Mouse (Mus musculus): Measurements from ENCODE around the gene Cfl1. TPM values are rescaled to one million over a fixed set of nuclear protein-coding genes. Genes with fewer than 3 reads are reported as not detected.

Gene Cfl1
- polyA plus RNA-seq, 1 experiment from 2014 or later, result 3,495 TPM

DNA sequence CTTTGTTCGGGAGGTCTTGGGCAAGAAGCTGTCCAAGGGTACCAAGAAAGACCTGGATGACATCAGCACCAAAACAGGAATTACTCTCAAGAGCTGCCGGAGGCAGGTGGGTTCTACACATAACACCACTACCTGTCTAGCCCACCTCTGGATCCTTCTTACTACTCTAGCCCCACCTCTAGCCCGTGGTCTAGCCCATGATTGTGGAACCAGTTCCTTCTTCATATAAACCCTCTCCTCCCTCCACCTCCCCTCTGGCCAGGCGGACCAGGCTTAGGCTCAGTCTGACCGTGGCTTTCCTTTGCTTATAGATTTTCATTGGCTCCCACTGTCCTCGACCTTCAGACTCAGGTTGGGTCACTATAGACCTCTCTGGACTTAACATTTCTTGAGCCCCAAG, 28.8 kb upstream of the Cfl1 start:
- Histone ChIP-seq H3K36me3 (ENCODE audit: control insufficient read depth, insufficient read depth, low read length) (peaks cover 15% of the 10 kb centered on the region), H3K4me3 (ENCODE audit: low read depth, low read length) (peak overlapping the region; percentile 71), H3K9me3 (ENCODE audit: control insufficient read depth, low read length) (no peaks in the 10 kb centered on the region), H3K4me2 (ENCODE audit: low read depth, severe bottlenecking) (peak overlapping the region; percentile 88), H3K27me3 (ENCODE audit: control insufficient read depth, insufficient read depth, low read length) (no peaks in the 10 kb centered on the region), H3K4me1 (ENCODE audit: control insufficient read depth, insufficient read depth, low read length) (peaks cover 15% of the 10 kb centered on the region), H3K9ac (ENCODE audit: low read length) (no peak overlapping the region), H3K27ac (replicated peaks; ENCODE audit: low read depth, low read length) (no peak overlapping the region)
- WGBS, result 87% methylated on average over 6 of the region's 6 CpGs
- DNase-seq (ENCODE audit: low spot score), result no peak
- no peak for ATAC-seq (ENCODE audit: insufficient number of reproducible peaks, low FRiP score, low TSS enrichment, low read depth)

DNA sequence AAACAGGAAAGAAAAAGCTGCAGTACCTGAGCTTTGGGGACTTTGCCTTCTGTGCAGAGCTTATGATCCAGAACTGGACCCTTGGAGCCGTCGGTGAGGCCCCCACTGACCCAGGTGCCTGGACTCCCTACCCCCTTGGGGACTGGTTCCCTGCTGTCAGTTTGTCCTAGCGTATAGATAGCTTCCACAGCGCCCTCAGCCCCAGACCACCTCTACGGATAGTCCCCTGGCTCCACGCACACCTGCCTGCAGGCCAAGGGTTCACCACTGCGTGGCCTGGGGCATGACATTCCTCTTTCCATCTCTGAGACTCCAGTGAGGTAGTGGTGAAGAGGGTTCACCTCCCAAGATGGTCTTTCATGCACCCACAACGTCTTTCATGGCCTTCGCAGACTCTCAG, 27.0 kb upstream of the Cfl1 start:
- DNase-seq (ENCODE audit: low spot score), result no peak
- no peak overlapping the region for H3K27ac ChIP-seq (replicated peaks; ENCODE audit: low read depth, low read length)
- H3K36me3 ChIP-seq (ENCODE audit: control insufficient read depth, insufficient read depth, low read length), result peaks cover 17% of the 10 kb centered on the region
- no peaks in the 10 kb centered on the region for H3K27me3 ChIP-seq (ENCODE audit: control insufficient read depth, insufficient read depth, low read length)
- no peak for ATAC-seq (ENCODE audit: insufficient number of reproducible peaks, low FRiP score, low TSS enrichment, low read depth)
- no peak overlapping the region for H3K9ac ChIP-seq (ENCODE audit: low read length)
- no peak overlapping the region for H3K4me3 ChIP-seq (ENCODE audit: low read depth, low read length)
- H3K4me2 ChIP-seq (ENCODE audit: low read depth, severe bottlenecking), result no peak overlapping the region
- H3K4me1 ChIP-seq (ENCODE audit: control insufficient read depth, insufficient read depth, low read length), result peaks cover 13% of the 10 kb centered on the region; the same call in 1 of the 2 replicates
- 89% methylated on average over 9 of the region's 9 CpGs for WGBS
- H3K9me3 ChIP-seq (ENCODE audit: control insufficient read depth, low read length), result no peaks in the 10 kb centered on the region

DNA sequence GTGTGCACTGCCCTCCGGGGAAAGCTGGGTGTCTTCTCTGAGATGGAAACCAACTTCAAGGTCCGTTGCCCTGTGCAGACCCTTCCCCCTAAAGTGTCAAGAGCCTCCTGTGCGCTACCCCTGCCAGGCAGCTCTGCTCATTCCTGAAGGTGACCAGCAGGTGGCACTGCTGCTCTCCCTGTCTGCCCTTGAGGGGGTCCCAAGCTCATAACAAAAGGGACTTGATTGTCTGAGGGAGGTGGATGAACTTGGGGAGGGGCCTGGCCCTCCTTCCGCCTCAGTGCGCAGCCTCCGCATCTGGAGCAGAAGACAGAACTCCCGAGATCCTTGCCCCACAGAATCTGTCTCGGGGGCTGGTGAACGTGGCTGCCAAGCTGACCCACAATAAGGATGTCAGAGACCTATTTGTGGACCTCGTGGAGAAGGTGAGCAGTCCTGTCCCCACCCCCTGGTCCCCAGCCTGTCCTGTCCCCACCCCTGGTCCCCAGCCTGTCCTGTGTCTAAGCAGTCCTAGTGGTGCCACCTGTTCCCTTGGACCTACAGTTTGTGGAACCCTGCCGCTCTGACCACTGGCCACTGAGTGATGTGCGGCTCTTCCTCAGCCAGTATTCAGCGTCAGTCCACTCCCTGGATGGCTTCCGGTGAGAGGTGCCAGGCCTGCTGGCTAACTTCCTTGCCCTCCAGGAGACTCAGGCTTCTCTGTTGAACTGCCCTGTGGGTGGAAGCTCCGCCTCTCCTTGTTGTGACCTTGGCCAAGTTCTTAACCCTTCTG, 26.3 kb upstream of the Cfl1 start:
- peaks cover 13% of the 10 kb centered on the region; the same call in 1 of the 2 replicates for H3K4me1 ChIP-seq (ENCODE audit: control insufficient read depth, insufficient read depth, low read length)
- H3K4me2 ChIP-seq (ENCODE audit: low read depth, severe bottlenecking), result peak overlapping the region; percentile 37
- ATAC-seq (ENCODE audit: insufficient number of reproducible peaks, low FRiP score, low TSS enrichment, low read depth), result peak; percentile 60
- peak overlapping the region; percentile 51; the same call in 1 of the 2 replicates for H3K27ac ChIP-seq (replicated peaks; ENCODE audit: low read depth, low read length)
- H3K9ac ChIP-seq (ENCODE audit: low read length), result peak overlapping the region; percentile 47; the same call in 1 of the 2 replicates
- H3K4me3 ChIP-seq (ENCODE audit: low read depth, low read length), result peak overlapping the region; percentile 10; the same call in 1 of the 2 replicates
- peak; percentile 87 for DNase-seq (ENCODE audit: low spot score)
- peaks cover 17% of the 10 kb centered on the region for H3K36me3 ChIP-seq (ENCODE audit: control insufficient read depth, insufficient read depth, low read length)
- H3K27me3 ChIP-seq (ENCODE audit: control insufficient read depth, insufficient read depth, low read length), result no peaks in the 10 kb centered on the region
- 56% methylated on average over 15 of the region's 15 CpGs for WGBS
- H3K9me3 ChIP-seq (ENCODE audit: control insufficient read depth, low read length), result no peaks in the 10 kb centered on the region

DNA sequence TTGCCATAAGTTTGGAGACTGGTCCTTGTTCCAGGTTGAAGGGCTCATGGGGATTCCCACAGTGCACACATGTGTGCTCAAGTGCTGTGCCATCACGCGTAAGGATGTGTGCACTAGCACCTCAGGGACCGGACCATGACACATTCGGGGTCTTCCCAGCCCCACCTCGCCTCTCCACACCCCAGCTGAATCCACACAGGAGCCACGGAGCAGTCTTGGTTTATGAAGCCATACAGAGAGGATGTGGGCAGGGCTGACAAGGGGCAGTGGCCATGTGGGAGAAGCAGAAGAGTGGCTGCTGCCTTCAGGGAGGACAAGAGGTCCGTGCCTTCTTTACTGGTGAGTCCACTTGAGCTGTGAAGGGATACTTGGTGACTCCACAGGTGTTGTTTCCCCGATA, 25.2 kb upstream of the Cfl1 start:
- Histone ChIP-seq H3K36me3 (ENCODE audit: control insufficient read depth, insufficient read depth, low read length) (peaks cover 17% of the 10 kb centered on the region), H3K9ac (ENCODE audit: low read length) (no peak overlapping the region)
- ATAC-seq (ENCODE audit: insufficient number of reproducible peaks, low FRiP score, low TSS enrichment, low read depth), result no peak

DNA sequence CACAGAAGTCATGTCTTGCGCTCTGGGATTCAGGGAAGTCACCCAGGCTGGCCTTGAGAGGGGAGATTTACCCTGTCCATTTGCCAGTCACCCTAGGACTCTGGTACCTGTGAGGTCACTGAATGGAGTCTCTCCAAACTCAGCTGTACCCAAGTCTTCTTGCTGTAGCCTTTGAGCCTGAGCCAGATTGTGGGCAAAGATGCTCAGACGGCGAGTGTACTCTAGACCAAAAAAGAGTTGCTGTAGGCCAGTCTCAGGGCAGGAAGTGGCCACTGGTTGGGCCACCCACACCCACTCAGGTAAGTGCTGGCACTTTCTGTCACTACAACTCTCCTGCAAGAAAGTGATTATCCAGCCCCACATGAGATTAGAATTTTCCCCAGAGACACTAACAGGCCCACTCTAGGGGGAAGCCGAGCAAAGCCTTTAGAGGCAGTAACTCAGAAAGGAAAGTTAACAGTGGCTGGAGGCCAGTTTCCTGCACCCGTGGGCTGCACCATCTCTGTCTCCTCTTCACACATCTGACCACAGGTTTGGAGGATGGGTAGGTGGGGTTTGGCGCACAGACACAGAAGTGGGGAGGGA, 23.2 kb upstream of the Cfl1 start:
- no peak overlapping the region for H3K27ac ChIP-seq (replicated peaks; ENCODE audit: low read depth, low read length)
- 92% methylated on average over 6 of the region's 6 CpGs for WGBS
- 0 out of 2 replicates have a peak, but pooled peaks cover 2% of the 10 kb centered on the region for H3K4me1 ChIP-seq (ENCODE audit: control insufficient read depth, insufficient read depth, low read length)
- peaks cover 17% of the 10 kb centered on the region for H3K36me3 ChIP-seq (ENCODE audit: control insufficient read depth, insufficient read depth, low read length)
- no peak overlapping the region for H3K4me2 ChIP-seq (ENCODE audit: low read depth, severe bottlenecking)
- ATAC-seq (ENCODE audit: insufficient number of reproducible peaks, low FRiP score, low TSS enrichment, low read depth), result no peak
- H3K27me3 ChIP-seq (ENCODE audit: control insufficient read depth, insufficient read depth, low read length), result no peaks in the 10 kb centered on the region
- no peak overlapping the region for H3K4me3 ChIP-seq (ENCODE audit: low read depth, low read length)
- H3K9me3 ChIP-seq (ENCODE audit: control insufficient read depth, low read length), result no peaks in the 10 kb centered on the region
- no peak overlapping the region for H3K9ac ChIP-seq (ENCODE audit: low read length)
- DNase-seq (ENCODE audit: low spot score), result no peak

More for the DNA sequence above, 25.2 kb upstream of the Cfl1 start:
- H3K9me3 ChIP-seq (ENCODE audit: control insufficient read depth, low read length), result no peaks in the 10 kb centered on the region
- no peak for DNase-seq (ENCODE audit: low spot score)
- WGBS, result 93% methylated on average over 8 of the region's 8 CpGs
- H3K4me3 ChIP-seq (ENCODE audit: low read depth, low read length), result no peak overlapping the region
- H3K4me2 ChIP-seq (ENCODE audit: low read depth, severe bottlenecking), result no peak overlapping the region
- H3K4me1 ChIP-seq (ENCODE audit: control insufficient read depth, insufficient read depth, low read length), result peaks cover 10% of the 10 kb centered on the region; the same call in 1 of the 2 replicates
- H3K27ac ChIP-seq (replicated peaks; ENCODE audit: low read depth, low read length), result no peak overlapping the region
- no peaks in the 10 kb centered on the region for H3K27me3 ChIP-seq (ENCODE audit: control insufficient read depth, insufficient read depth, low read length)

DNA sequence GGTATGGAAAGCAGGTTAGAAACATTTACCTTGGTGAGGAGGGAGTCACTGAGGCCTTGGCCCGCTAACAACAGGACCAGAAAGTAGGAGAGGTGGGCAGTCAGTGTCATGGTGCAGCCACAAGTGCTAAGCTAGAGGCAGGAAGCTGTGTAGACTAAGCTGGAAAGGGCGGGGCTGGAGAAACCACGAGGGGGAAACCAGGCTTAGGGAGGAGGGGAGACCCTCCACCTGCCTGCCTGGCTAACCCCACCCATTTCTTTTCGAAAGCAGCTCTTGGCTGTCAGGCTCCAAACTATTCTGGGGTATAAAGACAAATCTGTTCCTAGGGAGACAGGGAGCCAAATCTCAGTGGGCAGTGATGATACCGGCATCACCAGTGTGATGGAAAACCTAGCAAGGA, 21.9 kb upstream of the Cfl1 start, which contains the start of gene Ctsw:
Ctsw (minus strand) TSS at position 134 of the 400 bp plus-strand sequence.
- DNase-seq (ENCODE audit: low spot score) (no peak), ATAC-seq (ENCODE audit: insufficient number of reproducible peaks, low FRiP score, low TSS enrichment, low read depth) (no peak)
- Histone ChIP-seq H3K4me2 (ENCODE audit: low read depth, severe bottlenecking) (no peak within 1 kb of the TSS), H3K36me3 (ENCODE audit: control insufficient read depth, insufficient read depth, low read length) (peaks cover 13% of the 10 kb centered on the region), H3K4me3 (ENCODE audit: low read depth, low read length) (no peak within 1 kb of the TSS), H3K27me3 (ENCODE audit: control insufficient read depth, insufficient read depth, low read length) (no peaks in the 10 kb centered on the region), H3K4me1 (ENCODE audit: control insufficient read depth, insufficient read depth, low read length) (0 out of 2 replicates have a peak, but pooled peaks cover 2% of the 10 kb centered on the region), H3K9me3 (ENCODE audit: control insufficient read depth, low read length) (no peaks in the 10 kb centered on the region), H3K9ac (ENCODE audit: low read length) (no peak within 1 kb of the TSS), H3K27ac (replicated peaks; ENCODE audit: low read depth, low read length) (no peak within 1 kb of the TSS)
- 56% methylated on average over 5 of the region's 5 CpGs for WGBS

DNA sequence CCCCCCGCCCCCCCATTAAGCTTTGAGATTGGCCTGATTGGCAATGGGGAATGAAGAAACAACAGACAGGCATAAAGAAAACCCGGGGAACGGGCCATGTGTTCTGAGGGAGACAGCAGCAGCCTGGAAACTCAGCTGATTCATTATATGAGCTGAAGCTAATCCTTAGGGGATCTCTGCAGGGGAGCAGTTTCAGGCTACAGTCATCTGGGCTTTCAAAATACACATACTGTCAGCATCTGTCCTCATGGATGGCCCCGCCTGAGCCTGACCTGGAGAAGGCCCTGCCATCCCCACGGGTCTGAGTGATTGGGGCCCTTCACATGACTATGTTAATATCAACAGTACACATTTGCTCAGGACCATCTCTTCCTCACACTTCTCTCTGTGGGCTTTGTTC, 18.4 kb upstream of the Cfl1 start:
- Histone ChIP-seq H3K27me3 (ENCODE audit: control insufficient read depth, insufficient read depth, low read length) (no peaks in the 10 kb centered on the region), H3K4me2 (ENCODE audit: low read depth, severe bottlenecking) (no peak overlapping the region), H3K4me3 (ENCODE audit: low read depth, low read length) (no peak overlapping the region), H3K9me3 (ENCODE audit: control insufficient read depth, low read length) (no peaks in the 10 kb centered on the region), H3K4me1 (ENCODE audit: control insufficient read depth, insufficient read depth, low read length) (peaks cover 10% of the 10 kb centered on the region), H3K36me3 (ENCODE audit: control insufficient read depth, insufficient read depth, low read length) (peaks cover 2% of the 10 kb centered on the region; the same call in 1 of the 2 replicates), H3K9ac (ENCODE audit: low read length) (no peak overlapping the region), H3K27ac (replicated peaks; ENCODE audit: low read depth, low read length) (no peak overlapping the region)
- WGBS, result 57% methylated on average over 5 of the region's 5 CpGs
- ATAC-seq (ENCODE audit: insufficient number of reproducible peaks, low FRiP score, low TSS enrichment, low read depth) (no peak), DNase-seq (ENCODE audit: low spot score) (no peak)

DNA sequence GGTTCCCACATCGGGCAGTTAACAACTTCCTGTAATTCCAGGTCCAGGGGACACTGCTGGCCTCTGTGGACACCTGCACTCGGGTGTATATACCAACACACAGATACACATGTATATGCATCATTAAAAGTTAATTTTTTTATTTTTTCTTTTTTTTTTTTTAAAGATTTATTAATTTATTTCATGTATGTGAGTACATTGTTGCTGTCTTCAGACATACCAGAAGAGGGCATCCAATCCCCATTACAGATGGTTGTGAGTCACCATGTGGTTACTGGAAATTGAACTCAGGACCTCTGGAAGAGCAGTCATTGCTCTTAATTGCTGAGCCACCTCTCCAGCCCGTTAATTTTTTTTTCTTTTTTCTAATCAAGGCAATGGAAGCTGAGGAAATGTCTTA, 17.4 kb upstream of the Cfl1 start:
- Histone ChIP-seq H3K9ac (ENCODE audit: low read length) (no peak overlapping the region), H3K4me1 (ENCODE audit: control insufficient read depth, insufficient read depth, low read length) (peaks cover 10% of the 10 kb centered on the region), H3K4me2 (ENCODE audit: low read depth, severe bottlenecking) (no peak overlapping the region), H3K27ac (replicated peaks; ENCODE audit: low read depth, low read length) (no peak overlapping the region), H3K36me3 (ENCODE audit: control insufficient read depth, insufficient read depth, low read length) (no peaks in the 10 kb centered on the region), H3K4me3 (ENCODE audit: low read depth, low read length) (no peak overlapping the region), H3K27me3 (ENCODE audit: control insufficient read depth, insufficient read depth, low read length) (no peaks in the 10 kb centered on the region), H3K9me3 (ENCODE audit: control insufficient read depth, low read length) (no peaks in the 10 kb centered on the region)
- ATAC-seq (ENCODE audit: insufficient number of reproducible peaks, low FRiP score, low TSS enrichment, low read depth), result no peak
- no peak for DNase-seq (ENCODE audit: low spot score)
- WGBS, result 71% methylated on average over 3 of the region's 3 CpGs
